Mouse (Mus musculus) lung, adult 2 months (tissue): Measurements from ENCODE around the gene Ddx3x. TPM values are rescaled to one million over a fixed set of nuclear protein-coding genes. Genes with fewer than 3 reads are reported as not detected.

Source experiments
- DNase-seq: peaks from one replicate; pipeline ENCODE4 v3.0.0; 2022
- H3K4me1 ChIP-seq: fragments of 200-500 bp; 2 replicates; pipeline ENCODE4 v1.6.1; 2011; ENCODE audit warnings: low read length; ENCODE audit not compliant: control insufficient read depth, insufficient read depth
- H3K4me3 ChIP-seq: fragments of 200-500 bp; replicated peaks from 2 replicates; pipeline ENCODE3; 2011; ENCODE audit warnings: low read depth, mild to moderate bottlenecking, control low read depth, low read length; ENCODE audit errors: extremely low read depth
- CTCF ChIP-seq: fragments of 200-500 bp; IDR thresholded peaks from 2 replicates; pipeline ENCODE4 v1.5.1; 2011; ENCODE audit warnings: mild to moderate bottlenecking, low read length, control low read depth; ENCODE audit not compliant: insufficient read depth
- POLR2A ChIP-seq: fragments of 200-500 bp; IDR thresholded peaks from 2 replicates; pipeline ENCODE4 v1.6.1; 2011; ENCODE audit warnings: low read depth, mild to moderate bottlenecking, control low read depth, low read length, borderline replicate concordance; ENCODE audit errors: extremely low read depth
- WGBS: fragments of 180-500 bp; shearing (Covaris S2); methylation state at CpG from one replicate; pipeline ENCODE4 v1.1.7; 2018; 5-methylcytosine and 5-hydroxymethylcytosine counted together
- polyA plus RNA-seq: library from polyadenylated mRNA; depleted of rRNA; stranded (reverse); fragments of >200 nt; gene quantifications from 2 replicates; pipeline ENCODE4 v1.2.3, GENCODE M21; 2012

Gene Ddx3x
- polyA plus RNA-seq, 1 experiment: 30.1 TPM

DNA sequence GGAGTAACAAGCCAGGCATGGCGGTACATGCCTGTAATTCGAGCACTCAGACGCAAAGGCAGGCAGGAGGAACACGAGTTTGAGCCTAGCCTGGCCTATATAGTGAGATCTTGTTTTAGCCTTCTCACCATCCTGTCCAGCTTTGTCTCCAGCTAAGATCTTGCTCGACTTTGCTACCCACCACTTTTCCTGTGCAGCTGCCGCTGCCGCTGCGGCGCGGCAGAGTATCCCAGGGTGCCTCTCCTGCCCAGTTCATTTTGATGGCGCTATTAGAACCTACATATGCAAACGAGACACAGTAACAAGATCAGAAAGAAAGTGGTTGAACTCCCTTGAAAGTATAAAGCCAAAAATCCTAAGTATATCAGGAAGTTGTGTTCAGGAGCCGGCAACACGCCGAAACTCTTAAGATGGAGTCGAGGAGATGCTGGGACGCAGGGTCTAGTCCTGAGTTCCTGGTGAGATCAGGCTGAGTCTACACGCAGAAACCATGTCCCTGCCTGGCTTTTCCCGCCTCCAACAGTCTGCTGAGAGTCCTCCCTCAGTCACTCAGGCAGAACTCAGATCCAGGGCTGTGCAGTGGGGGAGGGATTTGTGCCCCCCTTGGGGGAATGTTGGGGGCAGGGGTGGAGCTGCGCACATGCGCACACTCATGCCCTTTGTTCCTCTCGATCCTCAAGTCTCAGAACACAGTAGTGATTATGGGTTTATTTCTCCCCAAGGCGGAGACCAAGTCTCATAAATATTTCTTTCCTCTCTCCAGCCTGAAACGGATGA lies 38.3 kb upstream of the Ddx3x start:
- WGBS: 19% methylated on average over 24 of the region's 24 CpGs
- Histone ChIP-seq H3K4me3 (peak overlapping the region; percentile 80), H3K4me1 (no peaks in the 10 kb centered on the region; the same call in 1 of the 2 replicates)
- TF ChIP-seq POLR2A: peak; percentile 92; the same call in 1 of the 2 replicates
- TF ChIP-seq CTCF: no peak
- peak; percentile 74 for DNase-seq

DNA sequence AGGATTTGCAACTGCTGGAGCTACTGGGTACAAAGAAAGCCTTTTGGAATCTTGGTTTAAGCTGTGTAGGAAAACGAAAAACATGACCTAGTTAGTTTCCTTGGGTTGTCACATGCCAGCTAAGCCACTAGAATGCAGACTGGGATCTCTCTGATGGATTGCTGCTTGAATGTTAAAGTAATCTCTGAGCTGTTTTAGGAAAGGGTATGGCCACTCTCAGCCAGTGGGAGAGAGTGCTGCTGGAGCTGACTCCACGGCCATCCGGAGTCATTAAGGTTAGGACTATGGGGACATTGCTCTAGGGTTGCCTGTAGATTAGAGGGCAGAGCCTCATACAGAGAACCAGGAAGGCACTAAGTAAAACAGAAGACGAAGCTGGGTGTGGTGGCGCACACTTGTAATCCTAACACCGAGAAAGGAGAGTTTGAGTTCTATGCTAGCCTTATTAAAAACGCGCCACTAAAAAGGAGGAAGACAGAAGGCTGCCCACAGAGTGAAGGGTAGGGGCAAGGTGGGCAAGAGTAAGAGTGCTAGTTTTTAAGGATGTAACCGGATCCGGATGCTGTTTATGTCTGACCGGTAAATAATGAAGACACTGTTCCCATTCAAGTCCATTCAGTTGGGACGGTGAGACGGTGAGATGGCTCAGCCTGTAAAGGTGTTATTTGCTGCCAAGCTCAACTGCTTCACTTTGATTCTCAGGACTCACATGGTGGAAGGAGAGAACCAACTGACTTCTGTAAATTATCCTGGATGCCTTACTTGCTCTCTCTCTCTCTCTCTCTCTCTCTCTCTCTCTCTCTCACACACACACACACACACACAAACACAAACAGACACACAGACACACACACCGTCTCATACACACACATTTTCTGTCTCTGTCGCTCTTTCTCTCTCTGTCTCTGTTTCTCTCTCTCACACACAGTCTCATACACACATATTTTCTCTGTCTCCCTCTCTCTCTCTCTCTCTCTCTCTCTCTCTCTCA lies 37.3 kb upstream of the Ddx3x start:
- peak overlapping the region; percentile 58 for H3K4me3 ChIP-seq
- 28% methylated on average over 15 of the region's 15 CpGs for WGBS
- H3K4me1 ChIP-seq: no peaks in the 10 kb centered on the region; the same call in 1 of the 2 replicates
- peak; percentile 26; the same call in 1 of the 2 replicates for TF ChIP-seq POLR2A
- no peak for TF ChIP-seq CTCF
- peak; percentile 36 for DNase-seq

DNA sequence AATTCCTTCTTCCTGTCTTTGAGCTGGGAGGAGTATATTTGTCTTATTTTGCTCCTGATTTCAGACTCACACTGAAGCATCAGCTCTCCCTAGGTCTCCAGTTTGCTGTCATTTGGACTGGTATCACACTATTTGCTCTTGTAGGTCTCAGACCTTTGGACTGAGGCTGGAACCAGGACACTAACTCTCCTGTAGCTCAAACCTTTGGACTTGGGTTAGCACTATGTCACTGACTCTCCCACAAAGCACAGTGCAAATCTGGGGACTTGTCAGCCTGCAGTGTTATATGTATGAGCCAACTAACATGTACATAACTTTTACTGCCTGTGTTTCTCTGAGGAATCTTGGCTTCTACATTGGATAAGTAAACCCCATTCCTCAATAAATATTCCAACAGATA lies 36.2 kb upstream of the Ddx3x start:
- TF ChIP-seq CTCF (no peak), POLR2A (no peak)
- H3K4me3 ChIP-seq: no peak overlapping the region
- no peak for DNase-seq
- H3K4me1 ChIP-seq: no peaks in the 10 kb centered on the region; the same call in 1 of the 2 replicates

DNA sequence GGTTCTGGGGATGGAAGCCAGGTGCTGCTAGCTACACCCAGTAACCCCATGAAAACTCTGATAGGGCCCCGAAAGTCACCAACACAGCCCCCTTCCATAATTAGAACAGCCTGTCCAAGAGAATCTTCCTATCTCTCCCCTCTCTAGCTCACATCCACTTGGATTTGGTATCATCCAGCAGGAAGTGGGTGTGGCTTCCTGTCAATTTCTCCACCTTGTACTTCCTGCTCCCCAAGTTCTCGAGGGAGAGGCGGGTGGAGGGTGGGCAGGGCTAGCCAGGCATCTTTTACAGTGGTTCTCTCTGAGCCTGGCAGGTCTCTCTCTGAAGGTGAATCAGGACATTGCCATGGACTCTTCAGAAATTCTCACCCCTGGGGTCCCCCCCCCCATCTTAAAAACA lies 35.7 kb upstream of the Ddx3x start:
- DNase-seq: no peak
- no peak for TF ChIP-seq POLR2A
- no peak for TF ChIP-seq CTCF
- Histone ChIP-seq H3K4me3 (no peak overlapping the region), H3K4me1 (no peaks in the 10 kb centered on the region; the same call in 1 of the 2 replicates)
- WGBS: 49% methylated on average over 3 of the region's 3 CpGs

DNA sequence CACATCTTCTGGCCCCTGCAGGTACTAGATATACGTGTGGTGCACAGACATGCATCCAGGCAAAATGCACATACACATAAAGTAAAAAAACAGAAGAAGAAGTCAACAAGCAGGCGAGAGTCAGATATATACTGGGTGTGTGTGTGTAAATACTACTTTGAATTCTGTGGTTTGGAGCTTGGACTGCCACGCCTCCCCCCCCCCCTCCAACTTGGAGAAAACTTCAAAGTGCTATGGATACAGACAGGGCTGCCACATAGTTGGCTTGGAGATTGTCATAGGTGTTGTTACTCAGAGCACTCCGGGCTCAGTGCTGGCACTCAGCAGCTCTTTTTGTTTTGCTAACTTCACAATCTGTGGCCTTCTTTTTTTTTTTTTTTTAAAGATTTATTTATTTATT lies 29.1 kb upstream of the Ddx3x start:
- no peak for DNase-seq
- WGBS: 62% methylated on average over 4 of the region's 4 CpGs
- H3K4me3 ChIP-seq: no peak overlapping the region
- H3K4me1 ChIP-seq: no peaks in the 10 kb centered on the region
- TF ChIP-seq POLR2A: no peak
- TF ChIP-seq CTCF: no peak

DNA sequence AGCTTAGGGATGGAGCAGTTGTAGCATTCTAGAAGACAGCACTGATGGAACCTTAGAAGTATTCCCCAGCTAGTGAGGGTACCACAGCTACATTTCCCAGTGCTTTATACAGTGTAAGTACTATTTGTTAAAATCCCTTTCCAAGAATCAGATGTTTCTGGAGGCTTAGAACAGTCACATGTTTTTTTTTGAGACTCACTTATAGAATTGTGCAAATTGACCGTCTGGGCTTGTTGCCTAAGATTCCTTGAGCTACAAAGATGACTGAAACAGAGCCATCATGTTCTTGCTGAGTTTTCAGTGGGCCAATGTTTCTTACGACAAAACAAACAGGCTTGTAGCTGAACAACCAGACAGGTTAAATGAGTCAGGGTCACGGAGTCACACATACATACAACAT lies 26.5 kb upstream of the Ddx3x start:
- Histone ChIP-seq H3K4me1 (no peaks in the 10 kb centered on the region), H3K4me3 (no peak overlapping the region)
- WGBS: 70% methylated on average over 3 of the region's 3 CpGs
- DNase-seq: no peak
- TF ChIP-seq CTCF (no peak), POLR2A (no peak)

DNA sequence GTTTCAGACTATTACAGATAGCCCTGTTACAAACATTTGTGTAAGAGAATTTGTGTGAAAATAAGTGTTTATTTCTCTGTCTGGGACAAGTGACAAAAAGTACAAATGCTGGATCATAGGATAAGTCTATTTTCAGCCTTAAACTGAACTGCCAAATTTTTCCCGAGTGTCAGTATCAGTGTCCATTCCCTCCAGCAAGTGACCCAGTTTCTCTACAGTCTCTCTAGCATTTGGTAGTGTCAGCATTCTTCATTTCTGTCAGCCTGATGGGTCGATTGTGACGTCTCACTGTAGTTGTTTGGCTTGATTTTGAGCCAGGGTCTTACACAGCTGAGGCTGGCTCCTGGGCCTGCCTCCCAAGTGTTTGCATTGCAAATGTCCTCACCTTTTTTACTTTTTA lies 17.4 kb upstream of the Ddx3x start:
- no peak for DNase-seq
- 47% methylated on average over 3 of the region's 3 CpGs for WGBS
- TF ChIP-seq CTCF (no peak), POLR2A (no peak)
- no peaks in the 10 kb centered on the region; the same call in 1 of the 2 replicates for H3K4me1 ChIP-seq
- H3K4me3 ChIP-seq: no peak overlapping the region

DNA sequence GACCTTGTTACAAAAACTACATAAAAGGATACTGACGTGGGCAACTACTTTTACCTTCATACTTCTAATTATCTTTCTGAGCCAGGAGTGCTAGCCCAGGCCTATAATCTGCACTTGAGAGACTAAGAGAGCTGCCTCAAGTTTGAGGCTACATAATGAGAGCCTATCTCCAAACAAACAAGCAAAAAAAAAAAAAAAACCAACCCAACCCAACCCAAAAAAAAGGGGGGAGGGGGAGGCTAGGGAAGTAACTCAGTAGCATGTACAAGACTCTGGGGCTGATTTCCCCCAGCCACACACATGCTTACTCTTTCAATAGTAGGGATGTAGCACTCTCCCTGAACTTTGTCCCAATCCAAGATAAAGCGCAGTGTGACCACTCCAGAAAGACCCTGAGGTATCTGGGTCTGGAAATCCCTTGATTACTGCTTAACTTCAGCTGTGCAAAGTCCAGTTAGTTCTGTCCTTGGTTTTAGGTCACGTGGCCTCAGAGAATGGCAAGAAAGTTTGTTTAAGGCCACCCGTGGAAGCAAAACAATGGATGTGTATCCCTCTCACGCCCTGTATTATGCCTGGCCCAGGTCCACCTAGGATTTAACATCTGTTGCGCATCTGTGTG lies 5.1 kb upstream of the Ddx3x start:
- TF ChIP-seq POLR2A (no peak), CTCF (no peak)
- no peak for DNase-seq
- WGBS: 63% methylated on average over 6 of the region's 6 CpGs
- H3K4me1 ChIP-seq: no peaks in the 10 kb centered on the region
- H3K4me3 ChIP-seq: no peak overlapping the region

DNA sequence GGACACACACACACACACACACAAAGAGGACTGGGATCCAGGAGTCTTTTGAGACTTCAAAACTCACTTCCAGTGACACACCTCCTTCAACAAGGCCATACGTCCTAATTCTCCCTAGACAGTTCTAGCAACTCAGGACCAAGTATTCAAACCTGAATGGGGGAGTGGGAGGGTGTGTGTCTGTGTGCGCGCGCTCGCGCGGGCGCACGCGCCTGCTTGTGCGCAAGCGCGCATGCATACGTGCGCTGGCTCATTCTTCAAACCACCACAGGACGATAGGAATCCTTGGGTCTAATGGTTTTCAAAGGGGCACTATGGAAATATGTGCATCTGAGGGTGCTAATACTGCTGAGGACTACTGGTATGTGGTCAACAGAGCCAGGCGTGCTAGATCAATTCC lies 1.8 kb upstream of the Ddx3x start:
- Histone ChIP-seq H3K4me3 (no peak overlapping the region), H3K4me1 (no peaks in the 10 kb centered on the region)
- TF ChIP-seq POLR2A (no peak), CTCF (no peak)
- no peak for DNase-seq
- WGBS: 90% methylated on average over 17 of the region's 17 CpGs
